In genomic region chr6:72616643-72617288, GRCm38 (mm10) we compare ENCODE assay signal across 8 mouse cellular contexts. TPM values are rescaled to one million over a fixed set of nuclear protein-coding genes. Genes with fewer than 3 reads are reported as not detected.
DNase-seq lines count a peak whose midpoint lies in the region; ATAC-seq and TF ChIP-seq lines count a peak whose summit lies in the region.

TSS of gene Tgoln1 (minus strand) at chr6:72617000.

- peak within 1 kb of the TSS; percentile 86 for H3K4me3 ChIP-seq in hindbrain, embryonic 10.5 days
- peak within 1 kb of the TSS; percentile 83 for H3K4me3 ChIP-seq in lung, postnatal 0 days (ENCODE audit: low read depth, low read length)

- peak within 1 kb of the TSS; percentile 87 for H3K4me2 ChIP-seq in lung, postnatal 0 days (replicated peaks; ENCODE audit: low read depth, low read length)

- TF ChIP-seq EP300 in lung, postnatal 0 days (IDR thresholded peaks at IDR 0.05) = peak; percentile 35; the same call in 1 of the 2 replicates

- no peak for TF ChIP-seq CTCF in lung, postnatal 0 days (IDR thresholded peaks at IDR 0.05)

- peaks cover 21% of the 10 kb centered on the region for H3K36me3 ChIP-seq in hindbrain, embryonic 10.5 days
- H3K36me3 ChIP-seq in lung, postnatal 0 days (ENCODE audit: insufficient read depth, low read length) = peaks cover 10% of the 10 kb centered on the region; the same call in 1 of the 2 replicates

- peak within 1 kb of the TSS; percentile 82 for H3K9ac ChIP-seq in lung, postnatal 0 days (replicated peaks; ENCODE audit: low read depth)

- H3K27ac ChIP-seq in hindbrain, embryonic 10.5 days = peak within 1 kb of the TSS; percentile 95
- peak within 1 kb of the TSS; percentile 97 for H3K27ac ChIP-seq in lung, postnatal 0 days (ENCODE audit: low read length)

- DNase-seq in MEL-GATA-1-ER (ENCODE audit: extremely low read depth, low read depth) = peak; percentile 82
- peak; percentile 90 for DNase-seq in cerebellum, adult 8-10 months
- DNase-seq in hindbrain, embryonic 10.5 days (ENCODE audit: low spot score) = peak; percentile 95
- peak; percentile 94 for DNase-seq in layer of hippocampus, adult 9-11 months
- peak; percentile 98 for DNase-seq in lung, postnatal 0 days (ENCODE audit: low spot score)
- peak; percentile 88 for DNase-seq in ovary, postnatal 14 days (ENCODE audit: low spot score)
- peak; percentile 98 for DNase-seq in thymus, postnatal 14 days

- peak; percentile 99 for ATAC-seq in frontal cortex, adult (ENCODE audit: low TSS enrichment)
- peak; percentile 91 for ATAC-seq in lung, postnatal 0 days

- no peaks in the 10 kb centered on the region for H3K27me3 ChIP-seq in hindbrain, embryonic 10.5 days (ENCODE audit: insufficient read depth, poor library complexity, severe bottlenecking)
- H3K27me3 ChIP-seq in lung, postnatal 0 days (replicated peaks; ENCODE audit: insufficient read depth, low read length) = no peaks in the 10 kb centered on the region

- H3K9me3 ChIP-seq in hindbrain, embryonic 10.5 days = no peaks in the 10 kb centered on the region
- H3K9me3 ChIP-seq in lung, postnatal 0 days (ENCODE audit: low read length) = no peaks in the 10 kb centered on the region

- under 1% methylated on average over 41 of the region's 41 CpGs for WGBS in hindbrain, embryonic 10.5 days
- WGBS in lung, postnatal 0 days = 1% methylated on average over 30 of the region's 41 CpGs

- peaks cover 36% of the 10 kb centered on the region for H3K4me1 ChIP-seq in hindbrain, embryonic 10.5 days (replicated peaks)
- H3K4me1 ChIP-seq in lung, postnatal 0 days (ENCODE audit: insufficient read depth, low read depth, low read length) = peaks cover 21% of the 10 kb centered on the region

RNA-seq across cellular contexts. Expression of gene Tgoln1, which starts in this region (rescaled TPM):
- polyA plus RNA-seq in hindbrain, embryonic 10.5 days (2016; fragmentation: Nextera tagmentation; extraction: Ambion mirVana) = 32.7 and 34.7 TPM in 2 replicates
- polyA plus RNA-seq in lung, postnatal 0 days (2015; fragmentation: Nextera tagmentation; extraction: Ambion mirVana) = 120 and 155 TPM in 2 replicates

Comparison
In these comparisons a context has a peak if more than half of its experiments do, and no peak if none do; other contexts are left out.
1. Peak in every context shown above with its lines: DNase-seq, ATAC-seq, H3K4me3 ChIP-seq and H3K27ac ChIP-seq.